Mouse (Mus musculus) erythroid progenitor cell, adult 5-6 weeks (primary cell): Measurements from ENCODE around the gene Ssrp1. TPM values are rescaled to one million over a fixed set of nuclear protein-coding genes. Genes with fewer than 3 reads are reported as not detected.
A peak's percentile ranks its signal among the peaks of the same experiment; 100 is the strongest.

Experiments used
- ATAC-seq: replicated peaks from 2 replicates; pipeline ENCODE4 v1.8.0; 2016; ENCODE audit warnings: moderate number of reproducible peaks, mild to moderate bottlenecking, moderate TSS enrichment, inconsistent platforms; ENCODE audit not compliant: poor library complexity, low FRiP score, severe bottlenecking
- total RNA-seq, 2 experiments: library from RNA; stranded (forward) in 1 of 2; stranded (reverse) in 1 of 2; fragments of 150-400 nt in 1 of 2; fragments of 186-747, 209-891 nt in 1 of 2; gene quantifications; 2 replicates each; pipeline versions ENCODE4 v1.2.3 to v1.2.4; 2015 to 2017; ENCODE audit warnings: low replicate concordance in 2 of 2

Ssrp1 gene
- total RNA-seq, 2 experiments from 2014 or later = 112 to 237 TPM

DNA sequence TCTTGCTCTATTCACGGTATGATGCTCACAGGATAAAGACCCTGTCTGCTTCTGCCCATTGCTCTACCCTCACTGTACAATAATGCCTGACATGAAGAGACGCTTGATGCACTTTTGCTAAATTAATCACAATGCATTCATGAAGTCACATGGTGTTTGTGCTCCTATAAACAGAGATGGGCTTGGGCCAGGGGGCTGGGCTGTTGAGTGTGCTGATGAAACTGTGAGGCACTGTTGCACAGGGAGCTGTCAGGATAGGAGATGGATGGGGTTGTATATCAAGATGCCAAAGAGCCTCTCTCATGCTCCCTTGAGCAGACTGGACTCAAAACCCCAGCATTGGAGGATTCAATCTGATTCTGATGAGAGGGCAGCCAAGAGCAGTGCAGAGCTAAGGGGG, 3.9 kb upstream of the Ssrp1 start:
- ATAC-seq = no peak

DNA sequence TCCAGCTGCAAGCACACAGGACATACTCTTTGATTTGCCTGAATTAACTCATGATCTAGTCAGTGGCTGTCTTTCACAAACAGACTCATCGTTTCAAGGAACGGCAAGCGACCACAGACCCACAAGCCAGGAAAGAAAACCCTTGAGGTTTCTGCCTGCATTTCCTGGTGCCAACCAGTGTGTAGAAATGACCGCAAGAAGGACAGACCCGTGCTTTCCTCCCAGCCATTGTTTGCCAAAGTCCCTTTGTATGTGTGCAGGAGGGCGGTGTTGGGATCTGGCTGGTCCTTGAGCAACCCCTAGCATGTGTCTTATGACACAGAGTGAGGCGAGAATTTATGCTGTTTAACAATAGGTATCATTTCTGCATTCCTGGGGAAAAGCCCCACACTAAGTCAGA, 2.9 kb upstream of the Ssrp1 start:
- ATAC-seq = no peak

DNA sequence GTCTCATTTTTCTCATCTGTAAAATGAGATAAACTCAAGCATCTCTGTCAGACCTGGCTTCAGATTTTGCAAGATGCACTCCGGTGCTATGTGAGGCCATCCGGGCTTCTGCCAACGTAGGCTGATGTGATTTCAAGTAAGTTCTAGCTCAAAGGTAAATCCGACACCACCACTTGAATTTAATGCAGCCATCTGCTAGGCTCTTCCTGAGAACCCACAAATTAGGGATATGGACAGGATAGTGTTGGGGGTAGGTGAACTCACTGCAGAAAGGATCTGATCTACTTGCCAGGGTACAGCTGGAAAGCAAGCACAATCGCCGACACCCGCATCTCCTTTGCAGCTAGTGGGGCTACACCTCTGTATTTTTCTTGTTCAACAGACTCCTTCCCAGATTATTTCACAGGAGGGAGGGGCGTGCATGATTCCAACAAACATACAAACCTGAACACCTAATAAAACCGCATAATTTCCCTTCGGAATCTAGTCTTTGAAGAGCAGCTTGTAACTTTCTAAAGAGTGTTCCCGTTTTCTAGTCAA, 457 bp upstream of the Ssrp1 start:
- peak; percentile 16; the same call in 1 of the 2 replicates for ATAC-seq

DNA sequence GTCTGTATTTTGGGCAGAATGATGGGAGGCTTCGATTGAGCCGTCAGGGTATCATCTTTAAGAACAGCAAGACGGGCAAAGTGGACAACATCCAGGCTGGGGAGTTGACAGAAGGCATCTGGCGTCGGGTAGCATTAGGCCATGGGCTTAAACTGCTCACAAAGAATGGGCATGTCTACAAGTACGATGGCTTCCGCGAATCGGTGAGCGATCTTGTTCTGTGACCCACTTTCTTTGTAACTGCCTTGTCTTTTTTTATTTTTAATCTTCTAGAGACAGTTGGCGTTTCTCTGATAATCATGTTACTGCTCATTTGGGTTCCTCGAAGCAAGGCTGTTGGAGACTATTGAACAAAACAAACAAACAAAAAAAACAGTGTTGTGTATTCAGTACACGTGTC, 1.3 kb downstream of the Ssrp1 start:
- no peak for ATAC-seq

DNA sequence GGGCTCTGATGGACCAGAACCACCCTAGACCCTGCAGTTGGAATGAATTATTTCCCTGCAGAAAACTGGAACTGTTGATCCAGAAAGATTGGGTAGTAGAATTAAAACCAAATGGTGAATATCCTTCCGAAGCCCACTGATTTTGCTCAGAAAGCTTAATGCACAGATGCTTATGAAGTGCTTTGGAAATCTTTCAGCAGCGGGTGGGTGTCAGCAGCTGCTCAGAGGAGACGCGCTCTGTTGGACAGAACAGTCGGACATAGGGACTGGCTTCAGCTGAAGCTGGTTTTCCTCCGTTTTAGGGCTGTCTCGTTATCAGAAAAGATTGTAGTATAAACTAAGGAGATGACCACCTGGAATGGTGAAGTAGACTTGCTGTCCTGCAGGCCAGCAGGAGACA, 6.6 kb downstream of the Ssrp1 start:
- no peak for ATAC-seq

DNA sequence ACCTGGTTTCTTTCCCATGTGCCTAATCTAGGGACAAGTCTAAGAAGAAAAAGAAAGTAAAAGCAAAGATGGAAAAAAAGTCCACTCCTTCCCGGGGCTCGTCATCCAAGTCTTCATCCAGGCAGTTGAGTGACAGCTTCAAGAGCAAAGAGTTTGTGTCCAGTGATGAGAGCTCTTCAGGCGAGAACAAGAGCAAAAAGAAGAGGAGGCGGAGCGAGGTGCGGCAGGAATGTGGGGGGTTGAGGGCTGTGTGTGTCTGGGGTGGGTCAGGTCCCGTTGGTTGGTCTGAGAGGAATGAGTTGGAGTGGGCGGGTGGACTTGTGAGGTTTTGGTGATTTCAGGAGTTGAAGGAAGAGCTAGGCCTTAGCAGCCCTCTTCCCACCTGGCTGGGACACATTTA, 9.2 kb downstream of the Ssrp1 start:
- ATAC-seq = no peak

DNA sequence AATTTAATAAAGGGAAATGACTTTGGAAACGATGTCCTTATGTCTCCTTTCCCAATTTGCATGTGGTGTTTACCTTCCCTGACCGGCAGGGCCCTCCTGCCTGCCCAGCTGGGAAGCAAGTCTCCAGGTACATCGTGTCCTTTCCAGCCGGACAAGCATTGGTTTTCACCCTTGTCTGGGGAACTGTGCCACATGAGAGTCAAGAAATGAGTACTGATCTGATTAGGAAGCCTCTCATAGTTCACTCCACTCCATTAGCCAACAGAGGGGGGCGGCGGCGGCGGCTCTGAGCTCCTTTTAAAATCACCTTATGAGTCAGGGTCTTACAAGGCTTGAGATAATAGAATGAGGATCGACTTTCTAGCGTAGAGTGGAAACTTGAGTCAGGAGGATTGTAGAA, 10.0 kb downstream of the Ssrp1 start:
- no peak for ATAC-seq

DNA sequence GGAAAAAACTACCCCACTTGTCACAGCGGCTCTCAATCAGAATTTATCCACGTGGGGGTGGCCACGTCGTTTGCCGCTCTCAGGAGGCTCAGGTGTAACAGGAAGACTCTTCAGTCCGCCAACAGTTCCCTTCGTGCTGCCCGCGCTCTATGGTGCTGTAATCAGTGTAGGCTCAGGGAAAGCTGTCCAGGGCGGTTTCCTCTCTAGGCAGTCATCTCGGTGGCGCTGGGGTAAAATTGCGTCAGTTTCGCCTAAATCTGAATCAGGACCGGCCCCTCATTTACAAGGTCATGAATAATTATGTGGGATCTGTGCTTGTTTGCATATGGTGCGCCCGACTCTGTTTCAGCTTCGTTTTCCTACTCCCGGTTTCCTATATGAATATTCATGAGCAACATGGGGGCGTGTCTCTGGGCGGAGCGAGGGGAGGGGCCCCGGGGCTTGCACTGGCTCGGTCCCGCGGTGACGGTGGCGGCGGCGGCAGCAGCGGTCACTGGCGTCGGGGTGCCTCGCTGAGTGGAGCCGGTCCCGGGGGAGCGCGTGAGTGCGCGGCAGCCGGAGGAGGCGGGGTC, 10.6 kb downstream of the Ssrp1 start, which contains the start of gene Tnks1bp1:
Gene Tnks1bp1, plus strand, starts transcription at position 427 of the 572 bp plus-strand sequence.
- peak; percentile 94 for ATAC-seq

DNA sequence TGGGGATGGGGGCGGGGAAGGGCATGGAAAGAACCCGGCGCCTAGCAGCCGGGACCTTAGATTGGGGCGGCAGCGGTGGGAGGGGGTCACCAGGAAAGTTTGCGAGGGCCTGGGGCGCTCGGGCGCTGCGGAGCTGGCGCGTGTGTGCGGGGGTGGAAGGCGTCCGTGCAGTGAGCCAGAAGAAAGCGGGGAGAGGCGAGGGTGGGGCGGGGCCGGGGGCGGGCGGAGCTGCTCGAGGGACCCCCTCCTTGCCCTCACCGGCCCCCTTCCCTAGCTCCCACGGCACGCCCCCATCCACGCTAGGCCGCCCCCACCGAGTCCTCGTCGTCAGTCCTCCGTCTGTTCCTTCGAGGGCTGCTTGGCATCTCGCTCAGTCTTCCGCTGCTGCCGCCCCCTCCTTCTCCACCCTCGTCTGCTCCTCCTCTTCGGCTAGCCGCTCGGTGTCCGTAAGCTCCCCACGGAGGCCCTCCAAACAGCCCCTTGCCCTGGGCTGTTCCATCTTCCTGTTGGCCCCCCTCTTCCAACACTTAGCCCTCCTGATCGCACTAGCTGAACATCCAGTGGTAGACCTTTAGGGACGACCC, 11.2 kb downstream of the Ssrp1 start:
- ATAC-seq = no peak

DNA sequence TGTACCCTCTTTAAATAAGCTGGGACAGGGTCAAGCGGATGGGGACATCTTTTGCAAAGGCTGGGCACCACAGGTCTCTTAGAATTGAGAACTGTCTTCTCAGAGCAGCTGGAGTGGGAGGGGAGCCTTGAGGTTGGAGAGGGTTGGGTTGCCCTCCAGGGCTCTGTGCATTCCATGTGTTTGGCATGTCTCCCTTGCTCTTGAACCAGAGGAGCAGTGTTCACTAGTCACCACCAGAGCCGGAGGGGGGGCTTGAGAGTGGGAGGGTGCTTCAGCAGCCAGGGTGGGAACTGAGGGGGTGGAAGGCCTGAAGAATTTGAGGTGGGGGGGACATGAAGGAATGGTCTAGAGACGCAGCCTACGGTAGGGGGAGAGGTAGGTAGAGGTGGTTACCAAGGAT, 12.2 kb downstream of the Ssrp1 start:
- no peak for ATAC-seq

DNA sequence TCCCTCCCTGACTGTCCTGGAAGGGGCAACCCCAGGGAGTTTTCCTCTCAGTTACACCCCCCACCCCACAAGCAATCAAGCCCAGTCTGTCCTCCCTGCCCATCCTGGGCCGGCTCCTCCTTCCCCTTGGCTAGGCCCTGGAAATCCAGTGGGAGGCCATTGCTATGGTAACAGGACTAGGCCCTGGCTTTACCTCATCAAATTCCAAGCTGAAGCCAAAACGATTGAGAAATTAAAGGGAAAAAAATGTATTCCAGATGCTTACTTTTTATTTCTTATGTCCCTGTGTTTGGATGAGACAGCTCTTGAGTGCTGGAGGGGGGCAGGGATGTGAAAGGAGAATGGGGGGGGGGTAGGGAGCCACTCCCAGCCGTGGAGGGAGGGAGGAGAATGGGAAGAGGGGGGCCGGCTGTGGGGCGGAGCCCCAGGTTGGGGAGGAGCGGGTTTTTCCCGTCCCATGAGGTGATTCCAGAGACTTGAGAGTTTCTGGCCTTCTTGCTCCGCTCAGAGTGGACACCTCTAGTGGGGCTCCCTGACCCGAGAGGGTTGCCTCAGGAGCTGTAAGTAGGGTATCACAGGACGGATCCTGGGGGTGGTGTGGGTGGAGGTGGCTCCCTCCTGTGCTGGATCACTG, 13.1 kb downstream of the Ssrp1 start:
- ATAC-seq = no peak

DNA sequence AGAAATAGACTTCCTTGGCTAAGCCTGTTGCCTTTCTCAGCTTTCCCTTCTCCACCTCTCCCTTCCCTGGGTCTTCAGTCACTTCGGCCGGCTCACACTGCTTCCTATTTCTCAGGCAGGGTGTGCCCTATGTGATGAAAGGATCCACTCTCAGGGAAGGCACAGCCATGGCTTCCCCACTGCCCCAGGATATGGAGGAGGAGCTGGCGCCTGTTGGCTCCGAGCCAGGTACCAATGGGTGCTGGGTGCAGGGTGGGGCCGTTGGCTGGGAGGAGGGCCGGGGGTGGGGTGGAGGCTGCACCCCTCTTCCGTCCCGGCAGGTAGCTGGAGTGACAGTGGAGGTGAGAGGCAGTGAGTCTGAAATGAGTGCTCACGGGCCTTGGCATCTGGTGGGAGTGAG, 13.7 kb downstream of the Ssrp1 start:
- no peak for ATAC-seq

DNA sequence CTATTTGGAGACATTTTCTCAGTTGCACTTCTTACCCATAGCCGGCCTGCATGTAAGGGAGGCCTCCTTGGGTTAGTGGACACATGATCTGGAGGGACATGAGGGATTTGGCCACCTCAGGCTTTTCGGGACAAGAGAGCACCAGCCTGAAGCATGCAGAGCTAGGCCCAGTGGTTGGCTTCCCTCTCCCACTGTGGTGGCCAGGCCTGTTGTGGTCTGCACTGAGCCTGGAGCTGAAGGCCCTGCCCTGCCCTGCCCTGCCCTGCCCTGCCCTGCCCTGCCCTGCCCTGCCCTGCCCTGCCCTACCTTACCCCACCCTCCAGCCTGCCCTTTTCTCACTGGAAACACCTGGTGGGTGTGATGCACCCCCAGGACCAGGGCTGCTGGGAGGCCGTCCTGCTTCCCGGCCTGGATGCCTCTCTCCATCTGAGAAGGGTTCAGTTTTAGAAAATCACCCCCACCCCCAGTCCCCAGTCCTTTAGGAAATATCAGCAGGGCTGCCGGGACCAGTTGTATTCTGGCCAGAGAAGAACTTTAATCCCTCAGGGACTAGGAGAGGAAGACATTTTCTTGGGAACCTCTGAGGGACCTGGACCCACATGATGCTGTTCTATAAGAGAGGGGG, 16.3 kb downstream of the Ssrp1 start:
- no peak for ATAC-seq

DNA sequence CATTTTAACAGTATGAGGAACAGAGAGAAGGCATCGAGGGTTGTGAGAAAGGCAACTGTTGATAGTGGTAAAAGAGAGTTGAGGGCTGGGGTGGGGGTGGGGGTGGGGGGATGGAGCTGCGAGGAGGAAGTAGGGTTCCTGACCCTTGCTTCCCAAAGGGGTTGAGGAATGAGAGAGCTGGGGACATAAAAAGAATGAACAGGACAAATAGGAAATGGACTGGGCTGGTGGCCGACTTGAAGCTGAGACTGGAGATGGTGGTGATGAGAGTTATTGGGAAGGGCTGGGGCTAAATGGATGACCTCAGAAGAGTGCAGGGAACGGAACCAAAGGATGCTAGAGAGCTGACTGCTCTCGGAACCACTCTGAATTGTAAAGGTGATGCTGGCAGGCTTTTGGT, 19.7 kb downstream of the Ssrp1 start:
- ATAC-seq = no peak

DNA sequence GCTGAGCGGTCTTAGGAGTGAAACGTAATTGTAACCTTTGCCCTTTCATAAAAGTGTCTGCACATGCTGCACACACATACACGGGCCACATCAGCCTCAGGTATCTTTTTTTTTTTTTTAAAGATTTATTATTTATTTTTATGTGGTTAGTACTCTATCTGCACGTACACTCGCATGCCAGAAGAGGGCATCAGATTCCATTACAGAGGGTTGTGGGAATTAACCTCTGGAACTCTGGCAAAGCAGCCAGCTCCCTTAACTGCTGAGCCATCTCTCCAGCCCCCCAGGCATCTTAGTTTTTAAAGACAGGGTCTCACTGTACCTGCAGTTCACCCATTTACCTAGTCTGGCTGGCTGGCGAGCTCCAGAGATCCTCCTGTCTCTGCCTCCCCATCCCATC, 22.6 kb downstream of the Ssrp1 start:
- no peak for ATAC-seq

DNA sequence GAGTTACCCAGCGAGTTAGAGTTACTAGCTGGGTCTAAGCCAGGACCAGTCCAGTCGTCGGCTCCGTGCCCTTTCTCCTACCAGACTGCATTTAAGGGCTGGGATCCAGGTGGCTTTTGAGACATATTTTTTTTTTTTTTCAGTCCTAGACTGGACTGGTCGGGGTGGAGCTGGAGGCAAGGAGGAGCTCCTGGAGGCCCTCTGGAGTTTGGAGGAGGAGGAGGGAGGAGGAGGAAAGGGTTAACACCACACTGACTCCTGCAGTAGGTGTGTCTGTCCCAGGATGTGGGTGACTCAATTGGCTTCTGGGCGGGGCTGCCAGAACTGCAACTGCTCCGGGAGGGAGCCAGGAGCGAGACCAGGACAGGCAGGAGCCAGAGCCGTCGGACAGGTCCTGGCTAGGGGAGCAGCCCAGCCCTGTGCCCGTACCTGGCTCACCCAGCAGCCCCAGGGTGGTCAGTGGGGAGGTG, 23.6 kb downstream of the Ssrp1 start:
- peak; percentile 63 for ATAC-seq

DNA sequence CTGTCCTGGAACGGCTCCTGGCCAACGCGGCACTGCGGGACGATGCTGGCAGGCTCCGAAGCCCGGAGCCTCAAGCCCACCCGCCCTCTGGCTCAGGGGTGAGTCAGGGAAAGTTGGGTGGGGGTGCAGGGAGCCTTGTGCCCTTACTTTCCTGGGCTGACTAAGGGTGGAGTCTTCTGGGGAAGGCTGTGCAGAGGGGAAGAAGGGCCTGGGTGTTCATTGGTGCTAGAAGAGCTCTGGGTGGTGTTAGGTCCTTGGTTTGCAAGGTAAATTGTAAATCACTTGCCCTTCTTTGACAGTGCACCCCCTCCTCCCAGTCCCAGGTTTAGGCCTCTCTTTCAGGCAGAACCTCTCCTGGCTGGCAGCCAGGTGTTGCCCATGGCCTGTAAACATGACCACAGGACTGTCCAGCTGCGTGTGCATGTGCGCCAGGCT, 24.1 kb downstream of the Ssrp1 start:
- ATAC-seq = no peak

DNA sequence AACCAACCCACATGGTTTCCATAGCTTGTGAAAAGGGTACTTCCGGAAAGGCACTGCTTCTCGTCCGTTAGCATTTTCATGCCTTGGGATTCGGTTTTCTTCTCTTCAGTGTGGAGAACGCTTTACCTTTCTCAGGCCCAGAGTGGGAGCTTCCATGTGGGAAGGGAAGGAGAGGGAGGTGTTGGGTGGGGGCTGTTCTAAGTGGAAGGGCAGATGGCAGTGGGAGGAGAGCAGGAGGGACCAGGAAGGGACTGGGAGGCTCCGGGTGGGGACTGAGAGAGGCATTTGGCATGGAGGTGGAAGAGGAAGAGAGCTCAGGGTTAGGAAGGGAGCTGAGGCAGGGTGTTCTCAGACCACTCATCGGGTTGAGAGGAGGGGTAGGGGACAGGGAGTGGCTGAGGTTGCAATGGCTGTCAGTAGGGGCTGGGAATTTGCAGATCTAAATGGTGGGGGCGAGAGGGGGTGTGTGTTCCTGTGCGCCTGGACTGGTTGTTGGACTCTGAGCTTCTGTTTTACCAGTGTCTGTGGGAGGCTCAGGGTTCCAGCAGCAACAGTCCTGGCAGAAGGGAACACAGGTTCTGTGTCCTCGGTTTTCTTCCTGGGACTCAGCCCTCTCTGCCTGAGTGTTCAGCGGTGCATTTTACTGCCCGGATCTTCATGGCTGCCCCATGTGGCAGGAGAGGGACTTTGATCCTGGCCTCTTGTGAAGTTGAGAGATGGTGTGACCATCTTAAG, 28.3 kb downstream of the Ssrp1 start:
- no peak for ATAC-seq

DNA sequence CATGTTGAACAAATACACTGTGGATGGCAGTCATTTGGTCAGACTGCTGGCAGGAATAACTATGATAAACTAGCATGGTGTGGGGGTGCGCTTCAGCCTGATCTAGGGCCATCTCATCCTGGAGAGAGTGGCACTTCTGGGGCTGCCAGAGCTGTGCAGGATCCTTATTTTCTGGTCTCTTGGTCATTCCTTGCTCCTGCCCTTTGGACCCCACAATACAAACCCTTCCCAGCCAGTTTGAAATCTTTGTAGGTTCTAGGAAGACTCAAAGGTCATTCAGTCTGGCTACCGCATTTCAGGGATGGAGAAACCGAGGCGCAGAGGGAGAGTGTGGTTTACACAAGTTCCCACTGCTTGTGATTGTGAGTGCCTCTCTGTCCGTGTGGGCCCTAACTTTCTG, 29.9 kb downstream of the Ssrp1 start:
- no peak for ATAC-seq
